Mouse (Mus musculus): ENCODE results near the gene Ndufa4.
A peak's percentile ranks its signal among the peaks of the same experiment; 100 is the strongest.
"Not testable (repeated sequence)": the region's sequence is repeated elsewhere in the genome, so short reads cannot be mapped to it uniquely, and the experiment has no call there.

Ndufa4 gene

DNA sequence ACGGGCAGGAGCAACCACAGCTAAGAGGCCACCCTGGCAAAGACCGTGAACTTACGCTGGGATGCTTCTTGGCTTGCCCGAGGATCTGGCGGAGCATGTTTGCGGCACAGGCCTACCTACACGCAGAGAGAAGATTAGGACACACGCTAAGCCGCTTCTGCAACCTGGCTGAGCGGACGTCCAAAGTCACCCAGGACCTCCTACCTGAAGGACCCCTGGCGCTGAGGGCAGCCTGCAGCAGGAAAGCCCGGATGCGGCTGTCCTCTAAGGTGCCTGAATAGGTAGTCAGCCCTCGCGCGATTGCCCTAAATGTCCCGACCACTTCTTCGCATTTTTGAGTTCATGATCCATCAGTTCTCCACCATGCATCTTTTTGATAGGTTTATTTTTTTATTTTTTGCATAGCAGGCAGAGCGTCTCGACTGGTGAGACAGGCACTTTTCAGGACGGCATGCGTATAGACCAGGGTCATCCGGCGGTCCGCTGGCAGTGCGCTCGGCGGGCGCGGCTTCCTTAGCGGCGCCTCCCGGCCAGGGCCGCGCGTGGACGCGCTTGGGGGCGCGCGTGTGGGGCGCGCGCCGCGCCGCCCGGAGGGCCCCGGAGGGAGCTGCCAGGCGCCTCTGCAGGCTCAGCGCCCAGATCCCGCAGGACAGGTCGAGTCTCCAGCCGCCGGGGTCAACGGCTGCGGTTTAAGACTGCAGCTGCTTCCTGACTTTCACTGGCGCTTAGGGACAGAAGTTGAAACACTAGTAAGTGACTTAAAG lies at the start of gene Ndufa4, which contains the start of gene Phf14:
Gene Ndufa4, minus strand, starts transcription at position 229 of the 764 bp plus-strand sequence.
Gene Phf14, plus strand, starts transcription at position 541 of the 764 bp plus-strand sequence.
- peak; percentile 95 for DNase-seq (ENCODE audit: low spot score)

DNA sequence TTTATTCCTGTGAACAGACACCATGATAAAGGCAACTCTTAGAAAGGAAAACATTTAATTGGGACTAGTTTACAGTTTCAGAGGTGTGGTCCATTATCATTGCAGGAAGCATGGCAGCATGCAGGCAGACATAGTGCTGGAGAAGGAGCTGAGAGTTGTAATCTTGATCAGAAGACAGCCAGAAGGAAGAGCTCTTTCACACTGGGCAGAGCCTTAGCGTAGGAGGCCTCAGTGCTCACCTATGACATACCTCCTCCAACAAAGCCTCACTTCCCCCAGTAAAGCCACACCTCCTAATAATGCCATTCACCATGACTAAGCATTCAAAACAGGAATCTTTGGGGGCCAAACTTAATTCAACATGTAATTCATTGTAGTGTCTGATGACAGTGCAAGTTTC lies 40.8 kb upstream of the Ndufa4 start:
- no peak for DNase-seq (ENCODE audit: low spot score)

- no peak for DNase-seq (ENCODE audit: low spot score)
Observed at GRCm38 (mm10) chr6:11942089-11942488, 34.8 kb upstream of the Ndufa4 start.

GRCm38 (mm10) chr6:11940895-11941294 lies 33.6 kb upstream of the Ndufa4 start:
- no peak for DNase-seq (ENCODE audit: low spot score)

- no peak for DNase-seq (ENCODE audit: low spot score)
Observed at GRCm38 (mm10) chr6:11933403-11933802, 26.1 kb upstream of the Ndufa4 start.

DNA sequence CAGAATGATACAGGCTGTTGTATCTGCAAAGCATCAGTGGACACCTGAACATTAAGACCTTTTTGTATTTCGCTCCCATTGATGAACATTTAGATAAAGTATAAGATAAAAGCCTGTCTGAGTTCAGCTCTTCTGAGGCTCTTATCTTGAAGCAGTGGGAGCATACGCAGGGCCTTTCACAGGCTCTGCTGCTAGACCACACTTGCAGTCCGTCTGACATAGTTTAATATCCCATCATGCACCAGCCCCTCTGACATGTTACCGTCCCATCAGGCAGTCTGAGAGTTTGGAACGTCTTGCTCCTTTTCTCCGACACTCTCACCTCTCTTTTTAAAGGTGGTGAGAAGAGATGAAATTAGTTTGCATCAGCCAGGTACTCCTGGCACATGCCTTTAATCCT lies 20.2 kb upstream of the Ndufa4 start:
- no peak for DNase-seq (ENCODE audit: low spot score)

DNA sequence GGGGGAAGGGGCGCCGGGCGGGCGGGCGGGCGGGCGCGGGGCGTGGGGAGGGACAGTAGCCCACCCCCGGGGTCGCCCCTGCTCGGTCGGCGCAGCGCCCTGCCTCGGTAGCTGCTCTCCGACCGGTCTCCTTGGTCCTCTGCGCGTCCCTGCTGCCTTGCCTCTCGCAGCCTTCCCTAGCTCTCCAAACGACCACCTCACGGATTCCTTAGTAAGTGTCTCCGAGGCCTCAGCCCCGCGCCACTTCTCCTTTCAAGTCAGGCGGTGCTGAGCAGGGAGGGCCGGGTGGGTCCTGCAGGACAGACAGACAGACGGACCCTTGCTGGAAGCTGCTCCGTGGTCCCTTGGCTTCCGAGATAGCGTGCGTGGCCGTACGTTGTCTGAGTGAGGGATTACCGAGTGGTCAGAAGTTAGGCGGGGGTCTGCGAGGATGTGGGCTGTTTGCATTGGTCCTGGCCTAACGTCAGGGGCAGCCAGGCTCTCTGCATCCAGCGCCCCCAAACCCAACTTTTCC lies 18.8 kb upstream of the Ndufa4 start:
- no peak for DNase-seq (ENCODE audit: low spot score)

DNA sequence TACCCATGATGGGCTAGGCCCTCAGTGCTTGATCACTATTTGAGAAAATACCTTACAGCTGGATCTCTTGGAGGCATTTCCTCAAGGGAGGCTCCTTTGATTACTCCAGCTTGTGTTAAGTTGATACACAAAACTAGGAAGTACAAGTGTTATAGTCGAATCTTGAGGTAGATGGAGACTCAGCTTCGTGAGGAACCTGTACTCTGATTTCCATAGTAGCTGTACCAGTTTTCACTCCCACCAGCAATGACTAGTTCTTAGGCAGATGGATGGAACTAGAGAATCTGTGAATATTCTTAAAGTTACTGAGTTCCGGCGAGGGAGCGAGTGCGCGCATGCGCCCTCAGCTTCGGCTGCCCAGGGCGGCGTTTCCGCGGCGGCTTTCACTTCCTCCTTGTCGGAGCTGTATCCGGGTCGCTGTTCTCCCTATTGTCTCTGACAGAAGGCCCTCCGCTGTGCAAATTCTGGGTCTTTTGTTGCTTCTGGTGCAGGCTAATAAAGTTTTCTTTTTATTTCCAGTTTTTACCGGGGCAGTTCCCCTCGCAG lies 18.3 kb upstream of the Ndufa4 start:
- DNase-seq (ENCODE audit: low spot score): peak; percentile 61

DNA sequence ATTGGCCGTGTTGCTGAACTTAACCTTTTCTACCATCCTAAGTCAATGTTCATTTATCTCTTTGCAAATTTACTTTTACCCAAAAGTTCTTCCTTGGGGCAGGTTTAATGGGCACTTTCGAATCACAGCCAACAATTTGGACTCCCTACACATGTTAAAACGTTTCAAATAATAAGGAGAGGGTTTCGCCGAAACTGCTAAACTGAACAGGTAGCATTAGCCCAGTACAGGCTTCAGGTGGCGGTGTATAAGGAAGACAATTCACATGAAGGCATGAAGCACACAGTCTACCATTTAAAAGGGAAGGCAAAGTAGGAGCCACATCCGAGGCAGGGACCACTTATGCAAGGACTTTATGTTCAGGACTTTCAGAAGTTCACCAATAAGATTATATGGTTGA lies 873 bp upstream of the Ndufa4 start:
- no peak for DNase-seq (ENCODE audit: low spot score)

DNA sequence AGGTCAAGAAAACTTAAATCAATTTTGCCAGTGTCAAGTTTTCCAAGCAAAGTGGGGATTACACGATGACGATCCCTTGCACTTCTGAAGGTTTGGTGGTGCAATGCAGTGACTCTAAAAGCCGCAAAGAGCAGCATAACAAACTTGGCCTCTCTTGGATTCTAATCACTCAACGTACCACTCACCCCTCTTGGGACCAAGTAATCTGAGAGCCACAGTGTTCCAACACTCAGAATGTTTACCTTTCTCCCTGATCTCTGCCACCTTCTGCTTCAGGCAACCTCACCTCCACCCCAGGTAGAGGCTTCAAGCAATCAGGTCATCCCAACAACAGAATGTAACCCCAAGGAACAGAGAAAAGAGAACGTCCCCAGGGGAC lies 418 bp downstream of the Ndufa4 start:
- no peak for DNase-seq (ENCODE audit: low spot score)

GRCm38 (mm10) chr6:11900809-11901310 lies 6.4 kb downstream of the Ndufa4 start:
- DNase-seq (ENCODE audit: low spot score): no peak

DNA sequence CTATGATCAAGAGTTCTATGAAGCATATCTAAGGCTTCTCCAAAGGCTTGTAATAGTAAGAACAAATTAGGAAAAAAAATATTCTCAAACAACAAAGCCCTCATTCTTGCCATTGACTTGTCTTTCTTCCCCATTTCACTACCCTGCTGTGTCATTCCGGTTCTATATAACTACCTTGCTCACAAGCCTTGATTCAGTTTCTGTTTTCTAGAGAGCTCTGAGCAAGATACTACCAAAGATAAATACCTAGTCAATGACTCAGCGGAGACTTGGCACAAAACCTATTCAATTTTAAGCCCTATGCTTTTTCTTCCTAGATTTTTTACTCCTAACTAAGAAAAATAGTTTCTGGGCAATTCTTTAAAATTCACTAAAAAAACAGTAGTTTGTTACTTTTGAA lies 31.9 kb downstream of the Ndufa4 start:
- not testable (repeated sequence) for DNase-seq (ENCODE audit: low spot score)
